Mouse (Mus musculus) liver, embryonic 13.5 days (tissue): ENCODE results near the gene Ccdc9b. TPM values are rescaled to one million over a fixed set of nuclear protein-coding genes. Genes with fewer than 3 reads are reported as not detected.

ENCODE experiments used
- ATAC-seq: fragments of 200-750 bp; cut with Nextera tagmentation; 2 replicates; pipeline ENCODE4 v1.8.0; 2017; ENCODE audit warnings: low read depth, mild to moderate bottlenecking, moderate number of reproducible peaks, moderate library complexity
- DNase-seq: peaks from one replicate; pipeline ENCODE4 v3.0.0; 2022
- H3K27ac ChIP-seq: fragments of 300-500 bp; sonication (generic); 2 replicates; pipeline ENCODE4 v1.5.1; 2015; ENCODE audit warnings: moderate library complexity, mild to moderate bottlenecking, inconsistent platforms
- H3K27me3 ChIP-seq: fragments of 300-500 bp; sonication (generic); 2 replicates; pipeline ENCODE4 v1.6.1; 2015; ENCODE audit warnings: mild to moderate bottlenecking, inconsistent platforms
- H3K36me3 ChIP-seq: fragments of 300-500 bp; sonication (generic); 2 replicates; pipeline ENCODE4 v1.6.1; 2015; ENCODE audit warnings: mild to moderate bottlenecking, inconsistent platforms
- H3K4me1 ChIP-seq: fragments of 300-500 bp; sonication (generic); replicated peaks from 2 replicates; pipeline ENCODE4 v1.6.1; 2015; ENCODE audit warnings: inconsistent platforms
- H3K4me2 ChIP-seq: fragments of 300-500 bp; sonication (generic); 2 replicates; pipeline ENCODE4 v1.6.1; 2015; ENCODE audit warnings: inconsistent platforms, mild to moderate bottlenecking, moderate library complexity
- H3K4me3 ChIP-seq: fragments of 300-500 bp; sonication (generic); replicated peaks from 2 replicates; pipeline ENCODE4 v1.5.1; 2015; ENCODE audit warnings: mild to moderate bottlenecking, inconsistent platforms
- H3K9ac ChIP-seq: fragments of 300-500 bp; sonication (generic); 2 replicates; pipeline ENCODE4 v1.6.1; 2015; ENCODE audit warnings: mild to moderate bottlenecking, inconsistent platforms
- H3K9me3 ChIP-seq: fragments of 300-500 bp; sonication (generic); replicated peaks from 2 replicates; pipeline ENCODE4 v1.6.1; 2016; ENCODE audit warnings: inconsistent platforms
- WGBS: fragments of 180-500 bp; shearing (Covaris S2); methylation state at CpG from one replicate; pipeline ENCODE4 v1.1.7; 2015; ENCODE audit not compliant: insufficient replicate concordance; 5-methylcytosine and 5-hydroxymethylcytosine counted together
- polyA plus RNA-seq: library from polyadenylated mRNA; unstranded; fragments of >200 nt; fragmentation: Nextera tagmentation; extraction: Ambion mirVana; gene quantifications from 2 replicates; pipeline ENCODE4 v1.2.1, GENCODE M21; 2015

Gene Ccdc9b
- polyA plus RNA-seq, 1 experiment from 2014 or later = 0.20 TPM

- ATAC-seq (no peak), DNase-seq (no peak)
- 72% methylated on average over 4 of the region's 4 CpGs for WGBS
- Histone ChIP-seq H3K4me3 (no peak overlapping the region), H3K27me3 (peaks cover 99% of the 10 kb centered on the region), H3K27ac (no peak overlapping the region), H3K4me2 (no peak overlapping the region), H3K4me1 (peaks cover 30% of the 10 kb centered on the region), H3K36me3 (no peaks in the 10 kb centered on the region), H3K9me3 (no peaks in the 10 kb centered on the region), H3K9ac (no peak overlapping the region)
Measured at GRCm38 (mm10) chr2:118708472-118708871, 54.0 kb downstream of the Ccdc9b start.

- Histone ChIP-seq H3K36me3 (no peaks in the 10 kb centered on the region), H3K9ac (no peak overlapping the region), H3K4me1 (peaks cover 41% of the 10 kb centered on the region), H3K9me3 (no peaks in the 10 kb centered on the region), H3K4me2 (no peak overlapping the region), H3K27ac (no peak overlapping the region), H3K4me3 (no peak overlapping the region), H3K27me3 (peaks cover 100% of the 10 kb centered on the region)
- 2% methylated on average over 6 of the region's 6 CpGs for WGBS
- no peak for ATAC-seq
- DNase-seq = no peak
Measured at GRCm38 (mm10) chr2:118706436-118706835, 56.0 kb downstream of the Ccdc9b start.

Other genes starting within 250 kb of the Ccdc9b start
- gene Bmf, start 213.0 kb downstream of the Ccdc9b start, polyA plus RNA-seq = 0.27 and 0.75 TPM in 2 replicates
- 47.8 and 58.8 TPM in 2 replicates for gene Bub1b, start 164.4 kb downstream of the Ccdc9b start, polyA plus RNA-seq
- 0.65 and 1.0 TPM in 2 replicates for gene Pak6, start 99.4 kb downstream of the Ccdc9b start, polyA plus RNA-seq
- not detected in 2 replicates for gene Ankrd63, start 58.7 kb downstream of the Ccdc9b start, polyA plus RNA-seq
- gene Plcb2, start 34.2 kb downstream of the Ccdc9b start, polyA plus RNA-seq = 1.6 and 1.7 TPM in 2 replicates
- gene Inafm2, start 16.9 kb downstream of the Ccdc9b start, polyA plus RNA-seq = 18.4 and 19.1 TPM in 2 replicates
- not detected in 2 replicates for gene Phgr1, start 10.1 kb upstream of the Ccdc9b start, polyA plus RNA-seq
- 0.24 and 0.31 TPM in 2 replicates for gene Disp2, start 17.1 kb upstream of the Ccdc9b start, polyA plus RNA-seq
- gene Knstrn, start 51.3 kb upstream of the Ccdc9b start, polyA plus RNA-seq = 91.9 and 101 TPM in 2 replicates
- gene Ivd, start 99.3 kb upstream of the Ccdc9b start, polyA plus RNA-seq = 26.4 and 29.6 TPM in 2 replicates
- 2.3 and 2.5 TPM in 2 replicates for gene Bahd1, start 137.7 kb upstream of the Ccdc9b start, polyA plus RNA-seq
- 5.2 and 5.4 TPM in 2 replicates for gene Chst14, start 163.8 kb upstream of the Ccdc9b start, polyA plus RNA-seq